Mouse (Mus musculus) retina, postnatal 1 day (tissue): ENCODE measurements at regions not wholly inside any gene's neighbourhood (a gene's known extent, or its start where the extent isn't known, plus 50 kb on each side); places are given as distances from the start of the nearest gene placed in this dataset.
A peak's percentile ranks its signal among the peaks of the same experiment; 100 is the strongest.

Experiments
- DNase-seq: peaks from one replicate; pipeline ENCODE4 v3.0.0-alpha.2; 2012

DNA sequence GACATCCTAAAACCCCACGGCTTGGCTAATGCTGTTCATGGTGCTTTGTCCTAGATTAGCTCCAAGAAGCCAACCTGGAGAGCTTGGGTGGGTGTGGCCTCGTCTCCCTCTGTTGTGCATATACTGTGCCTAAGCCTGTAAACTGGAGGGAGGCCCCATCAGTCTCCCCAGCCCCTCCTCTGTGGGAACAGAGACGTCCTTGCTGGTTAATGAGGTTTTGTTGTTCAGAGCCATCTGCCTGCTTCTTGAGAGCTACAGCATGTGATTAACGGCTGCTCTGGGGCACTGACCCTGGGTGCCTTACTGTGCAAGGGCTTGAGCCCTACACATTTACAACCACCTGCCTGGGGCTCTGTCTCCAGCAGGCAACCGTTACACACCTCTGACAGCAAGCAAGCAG, 143.9 kb upstream of the Gm3448 start:
- DNase-seq = peak; percentile 97

DNA sequence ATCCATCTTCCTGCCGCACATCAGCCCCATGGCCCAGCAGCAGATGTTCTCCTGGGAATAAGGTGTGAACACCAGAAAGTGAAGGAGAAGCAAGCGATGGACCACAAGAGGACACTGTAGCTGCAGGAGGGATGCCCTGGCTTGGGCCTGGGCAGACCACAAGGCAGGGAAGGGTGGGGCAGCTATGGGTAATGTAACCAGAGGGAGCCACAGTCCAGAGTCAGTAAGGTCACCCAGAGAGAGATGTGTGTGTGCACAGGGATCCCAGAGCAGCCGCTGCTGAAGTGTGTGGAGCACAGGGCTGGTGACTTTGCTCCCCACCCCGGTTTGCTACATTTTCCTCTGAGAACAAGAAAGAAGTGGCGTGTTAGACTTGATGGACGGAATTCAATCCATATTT, 142.5 kb upstream of the Gm3448 start:
- no peak for DNase-seq

DNA sequence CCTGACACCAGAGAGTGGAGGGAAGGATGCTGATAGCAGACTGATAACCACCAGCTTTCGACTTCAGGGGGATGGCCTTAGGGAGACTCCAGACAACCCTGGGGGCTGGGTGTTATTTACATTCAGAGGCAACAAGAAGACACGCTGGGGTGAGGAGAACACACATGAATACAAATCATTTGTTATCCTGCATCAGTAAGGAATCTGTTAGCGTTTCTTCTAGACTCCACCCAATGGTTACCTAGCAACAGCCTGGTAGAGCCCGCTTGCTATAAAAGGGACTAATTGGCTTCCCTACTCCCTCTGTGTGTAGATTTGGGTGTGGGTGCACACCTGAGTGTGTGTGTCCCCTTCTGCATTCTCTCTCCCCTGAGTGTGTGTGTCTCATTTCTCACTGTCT, 140.8 kb upstream of the Gm3448 start:
- DNase-seq = peak; percentile 69

DNA sequence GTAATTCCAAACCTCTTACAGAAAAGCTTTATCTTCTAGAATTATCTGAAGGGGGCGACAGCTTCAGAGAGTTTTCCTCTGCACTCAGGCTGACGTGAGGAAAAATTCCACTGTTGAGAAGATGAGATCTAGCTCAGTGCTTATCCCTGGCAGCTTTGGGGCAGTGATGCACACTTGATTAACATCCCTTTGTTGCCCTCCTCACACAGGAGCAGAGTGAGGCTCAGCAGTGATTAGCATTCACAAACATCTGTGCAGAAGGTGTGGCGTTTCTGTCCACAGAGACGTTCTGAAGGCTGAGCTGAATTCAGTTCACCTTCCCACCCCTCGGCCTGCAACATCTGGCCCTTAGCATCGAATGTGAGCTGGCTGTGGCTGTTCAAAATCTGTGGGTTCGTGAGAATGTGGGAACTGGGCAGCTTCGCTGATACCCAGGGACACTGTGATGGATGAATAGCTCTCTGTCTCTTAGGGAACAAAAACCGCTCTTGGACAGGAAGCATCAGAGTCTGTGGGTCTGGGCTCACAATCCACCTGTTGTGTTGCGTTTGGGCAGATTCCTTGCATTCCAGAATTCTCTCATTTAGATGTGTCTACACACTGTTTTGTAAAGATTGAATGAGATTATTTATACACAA, 139.0 kb upstream of the Gm3448 start:
- peak; percentile 71 for DNase-seq

GRCm38 (mm10) chr17:15179411-15179951, 138.1 kb upstream of the Gm3448 start:
- DNase-seq = peak; percentile 42

DNA sequence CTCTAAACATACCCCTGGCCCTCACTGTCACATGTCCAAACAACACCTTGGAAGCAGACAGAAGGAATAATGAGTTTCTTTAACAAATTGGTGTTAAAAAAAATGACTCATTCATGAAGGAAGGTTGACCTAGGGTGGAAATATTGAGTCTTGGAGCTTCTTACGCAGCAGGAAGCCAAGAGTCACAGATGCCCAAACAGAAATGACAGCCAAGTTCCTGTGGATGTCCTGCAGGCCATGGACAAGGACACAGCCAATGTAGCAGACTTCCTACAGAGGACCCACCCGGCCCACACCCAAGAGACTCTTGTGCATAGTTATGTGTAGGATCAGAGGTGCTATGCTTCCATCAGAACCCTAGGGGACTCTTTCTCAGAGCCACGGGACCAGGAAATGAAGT, 136.1 kb upstream of the Gm3448 start:
- no peak for DNase-seq

DNA sequence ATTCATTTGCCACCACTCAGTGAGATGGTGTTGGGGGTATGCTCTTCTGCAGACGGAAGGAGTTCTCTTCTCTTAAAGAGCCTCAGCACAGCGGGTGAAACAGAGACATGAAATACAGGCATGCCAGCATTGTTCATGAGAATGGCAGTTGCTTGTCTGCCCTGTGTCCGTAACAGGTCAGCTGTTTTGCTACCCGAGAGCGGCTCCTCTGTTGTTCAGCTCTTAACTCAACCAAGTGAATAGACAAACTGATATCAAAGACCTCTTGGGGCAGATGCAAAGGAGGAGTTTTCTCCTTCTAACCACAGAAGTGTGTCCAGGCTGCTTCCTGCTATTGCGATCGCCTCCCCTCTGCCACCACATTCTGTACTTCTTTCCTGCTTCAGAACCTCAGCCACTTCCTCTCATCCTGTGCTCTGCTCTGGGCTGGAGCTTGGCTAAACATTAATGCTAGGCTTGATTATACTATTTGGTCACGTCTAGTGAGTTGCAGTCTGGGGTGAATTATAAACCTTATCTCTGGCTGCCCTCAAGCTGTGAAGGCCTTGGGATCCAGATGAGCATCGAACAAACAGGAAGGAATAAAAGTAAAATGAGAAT, 133.1 kb upstream of the Gm3448 start:
- peak; percentile 21 for DNase-seq

DNA sequence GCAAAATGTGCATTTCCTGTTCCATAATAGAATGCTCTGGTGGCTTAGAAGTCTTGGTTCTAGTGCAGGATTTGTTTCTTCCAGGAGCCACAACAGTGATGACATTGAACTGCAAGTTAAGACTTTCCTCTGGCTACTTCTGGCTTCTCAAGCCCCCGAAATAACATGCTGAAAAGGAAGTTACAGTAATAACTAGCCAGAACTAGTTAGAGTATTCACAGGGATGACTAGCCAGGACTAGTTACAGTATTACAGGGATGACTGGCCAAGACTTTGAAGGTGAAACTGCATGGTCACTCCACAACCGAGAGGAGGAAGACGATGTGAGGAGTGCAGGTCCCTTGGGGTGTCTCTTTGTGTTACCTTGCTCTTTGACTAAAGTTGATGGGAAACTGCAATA, 126.6 kb upstream of the Gm3448 start:
- DNase-seq = no peak

- no peak for DNase-seq
Observed at GRCm38 (mm10) chr17:15157693-15158333, 116.5 kb upstream of the Gm3448 start.

DNA sequence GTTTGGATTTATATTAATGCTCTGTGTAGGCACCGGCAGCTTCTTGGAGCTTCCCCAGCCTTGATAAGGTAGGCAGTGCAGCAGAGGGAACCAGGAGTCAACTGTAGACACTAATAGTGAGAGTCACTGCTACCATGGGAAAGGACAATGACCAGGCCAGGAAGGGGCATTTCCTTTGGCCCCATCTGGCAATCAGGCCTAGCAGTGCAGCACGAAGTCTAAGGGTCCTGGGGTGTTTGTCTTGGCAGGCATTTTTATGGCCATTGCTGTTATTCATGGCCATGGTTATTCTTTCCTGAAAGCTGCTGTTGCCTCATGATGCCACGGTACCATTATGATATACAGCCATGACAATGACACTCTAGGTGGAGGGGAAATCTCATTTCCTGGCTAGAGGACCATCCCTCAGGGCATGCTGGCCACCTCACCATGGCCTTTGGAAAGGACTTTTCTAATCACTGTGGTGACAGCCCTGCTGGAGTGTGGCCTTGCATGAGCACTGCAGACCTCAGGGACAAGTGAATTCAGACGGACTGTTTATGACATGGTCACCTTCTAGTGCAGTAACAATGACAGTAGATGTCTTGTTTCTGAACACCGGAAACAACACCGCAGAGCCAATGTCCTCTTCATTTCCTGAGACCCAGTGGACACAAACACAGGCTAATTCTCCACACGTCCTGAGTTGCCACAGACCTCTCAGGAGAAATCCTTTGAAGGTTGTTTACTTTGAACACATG, 111.8 kb upstream of the Gm3448 start:
- DNase-seq = no peak

DNA sequence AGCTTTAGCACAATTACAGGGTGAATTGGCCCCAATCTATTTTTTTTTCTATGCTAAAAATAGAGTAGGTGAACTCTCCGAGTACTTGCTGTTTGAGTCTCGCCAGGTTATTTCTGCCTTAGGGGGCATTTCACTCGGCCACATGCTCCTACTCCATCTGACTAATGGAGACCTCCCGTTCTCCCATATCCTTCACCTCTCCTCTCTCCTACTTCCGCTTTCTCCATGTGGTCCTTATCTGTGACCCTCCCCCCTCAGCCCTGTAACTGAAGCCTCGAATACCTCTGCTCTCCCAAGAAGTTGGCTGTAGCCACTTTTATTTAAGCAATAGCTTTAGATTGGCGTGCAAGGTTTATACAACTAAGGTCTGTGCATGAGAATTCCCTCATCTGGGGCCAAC, 111.1 kb upstream of the Gm3448 start:
- DNase-seq = no peak

DNA sequence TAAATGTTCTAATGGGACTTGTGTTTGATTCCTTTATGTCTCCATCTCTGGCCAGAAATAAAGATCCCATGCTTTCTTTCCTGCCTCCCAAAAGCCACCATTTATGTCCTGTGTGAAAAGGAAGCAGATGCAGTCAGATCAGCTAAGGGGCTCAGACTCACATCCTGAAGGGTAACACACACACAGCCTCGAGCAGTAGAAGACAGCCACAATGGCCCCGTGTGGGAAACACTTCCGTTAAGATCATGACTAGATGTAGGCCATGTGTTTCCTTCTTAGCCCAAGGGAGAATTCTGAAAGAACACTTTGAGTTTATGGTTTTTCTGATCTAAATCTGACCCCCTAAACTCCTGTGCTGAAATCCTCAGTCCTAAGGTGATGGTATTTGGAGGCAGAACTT, 110.4 kb upstream of the Gm3448 start:
- no peak for DNase-seq

DNA sequence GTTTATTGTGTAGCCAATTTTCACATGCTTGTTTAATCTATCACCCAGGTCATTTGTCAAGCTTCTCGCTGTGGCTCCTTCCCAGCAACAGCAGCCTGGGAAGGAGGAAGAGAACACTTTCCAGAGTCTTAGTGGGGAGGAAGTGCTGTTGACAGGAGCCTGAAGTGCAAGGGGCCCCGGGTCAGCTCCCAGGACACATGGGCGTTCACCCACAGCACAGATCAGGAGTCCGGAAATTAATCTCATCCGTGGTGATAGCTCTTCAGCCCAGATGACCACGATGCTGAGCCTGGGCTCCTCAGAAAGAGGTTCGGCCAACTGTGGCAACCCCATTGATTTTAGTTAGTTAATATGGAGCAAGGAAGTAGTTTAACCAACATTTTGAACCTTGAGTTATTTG, 105.3 kb upstream of the Gm3448 start:
- no peak for DNase-seq

DNA sequence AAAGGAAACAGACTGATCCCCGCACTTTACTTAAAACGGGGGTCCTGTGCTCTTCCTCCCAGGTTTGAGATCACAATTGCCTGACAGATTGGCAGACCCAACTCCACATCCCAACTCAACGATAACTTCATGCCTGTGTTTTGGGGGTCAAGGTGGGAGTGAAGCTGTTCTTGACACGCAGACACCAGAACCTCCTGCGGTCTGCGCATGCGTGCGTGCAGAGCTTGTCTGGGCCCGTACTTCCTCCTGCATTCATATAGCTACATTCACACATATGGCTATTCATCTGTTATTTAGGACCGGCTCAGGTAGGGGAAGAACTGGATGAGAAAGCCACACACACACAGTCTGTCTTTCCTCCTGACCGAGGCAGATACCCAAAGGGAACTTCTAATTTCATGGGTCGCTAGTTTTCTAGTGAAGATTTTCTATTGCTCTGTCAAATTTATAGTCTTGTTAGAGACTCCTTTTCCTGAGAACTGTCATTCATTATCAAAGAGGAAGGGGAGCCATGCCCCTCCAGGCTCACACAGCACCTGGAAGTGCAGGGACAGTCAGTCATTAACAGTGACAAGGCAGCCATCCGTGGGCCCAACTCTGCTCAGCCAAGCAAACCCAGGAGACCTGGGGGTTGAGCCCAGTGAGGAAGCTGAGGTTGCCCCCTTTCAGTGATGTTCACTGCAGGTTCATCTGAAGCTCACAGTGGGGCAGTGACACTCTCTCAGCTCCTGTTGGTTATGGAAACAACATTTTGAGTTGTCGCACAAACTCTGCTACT, 104.0 kb upstream of the Gm3448 start:
- DNase-seq = peak; percentile 33

DNA sequence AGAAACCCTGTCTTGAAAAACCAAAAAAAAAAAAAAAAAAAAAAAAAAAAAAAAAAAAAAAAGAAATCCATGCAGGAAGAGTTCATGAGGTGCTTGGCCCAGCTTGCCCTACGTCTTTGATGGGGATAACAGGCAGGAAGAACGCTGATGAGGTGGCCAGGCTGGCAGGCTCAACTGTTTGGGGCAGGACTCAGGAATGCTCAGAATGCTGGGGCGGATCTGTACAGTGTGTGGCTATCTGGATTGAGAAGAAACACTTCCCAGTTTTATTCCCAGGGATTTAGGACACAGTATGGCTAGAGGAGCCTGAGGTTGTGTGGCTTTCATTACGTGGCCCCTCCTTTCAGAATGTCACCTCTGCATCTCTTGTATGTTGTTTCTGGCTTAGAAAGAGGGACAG, 99.1 kb upstream of the Gm3448 start:
- no peak for DNase-seq
